Mouse (Mus musculus) midbrain, embryonic 16.5 days (tissue): ENCODE data around the gene Pde5a. TPM values are rescaled to one million over a fixed set of nuclear protein-coding genes. Genes with fewer than 3 reads are reported as not detected.

Source experiments
- polyA plus RNA-seq: library from polyadenylated mRNA; unstranded; fragments of >200 nt; fragmentation: Nextera tagmentation; extraction: Ambion mirVana; gene quantifications from 2 replicates; pipeline ENCODE4 v1.2.1, GENCODE M21; 2015

Pde5a gene
- polyA plus RNA-seq, 1 experiment from 2014 or later = 1.6 TPM

Other genes with a start within 250 kb of the Pde5a start
- gene Fnbp1l, start 109.2 kb upstream of the Pde5a start, polyA plus RNA-seq = 257 and 294 TPM in 2 replicates
- not detected in 2 replicates for gene Fabp2, start 166.1 kb downstream of the Pde5a start, polyA plus RNA-seq
- gene Gm10959, start 190.4 kb downstream of the Pde5a start, polyA plus RNA-seq = not detected in 2 replicates
- 68.1 and 69.9 TPM in 2 replicates for gene 1810037I17Rik, start 195.3 kb downstream of the Pde5a start, polyA plus RNA-seq